Mouse (Mus musculus): ENCODE results near the gene Shank1.

GRCm38 (mm10) chr7:44341119-44341518 lies 31.1 kb downstream of the Shank1 start:
- no peak for TF ChIP-seq GATA1 (IDR thresholded peaks at IDR 0.05; ENCODE audit: borderline replicate concordance, low read length)
- TF ChIP-seq FLI1 (IDR thresholded peaks at IDR 0.05; ENCODE audit: low read length) = no peak
